Mouse (Mus musculus): ENCODE results near the gene 2010315B03Rik. TPM values are rescaled to one million over a fixed set of nuclear protein-coding genes. Genes with fewer than 3 reads are reported as not detected.

Gene 2010315B03Rik
- total RNA-seq, 1 experiment from 2014 or later = 19.6 TPM

Other genes starting within 250 kb of the 2010315B03Rik start
- gene Ccr2, start 210.7 kb downstream of the 2010315B03Rik start, total RNA-seq (2021) = 1.9 and 3.3 TPM in 2 replicates
- gene Ccr5, start 191.2 kb downstream of the 2010315B03Rik start, total RNA-seq (2021) = 1.4 and 2.1 TPM in 2 replicates
- 89.6 and 104 TPM in 2 replicates for gene Ppp2r3d, start 164.2 kb upstream of the 2010315B03Rik start, total RNA-seq (2021)
- gene Gm21836, start 181.1 kb upstream of the 2010315B03Rik start, total RNA-seq (2021) = not detected in 2 replicates